Mouse (Mus musculus) embryonic facial prominence, embryonic 11.5 days (tissue): ENCODE measurements at regions not wholly inside any gene's neighbourhood (a gene's known extent, or its start where the extent isn't known, plus 50 kb on each side); places are given as distances from the start of the nearest gene placed in this dataset.

Source experiments
- ATAC-seq: fragments of 200-750 bp; cut with Nextera tagmentation; replicated peaks from 2 replicates; pipeline ENCODE4 v1.8.0; 2017; ENCODE audit warnings: low read depth; ENCODE audit not compliant: insufficient number of reproducible peaks, low FRiP score, low TSS enrichment
- DNase-seq: peaks from one replicate; pipeline ENCODE4 v3.0.0-alpha.2; 2015; ENCODE audit warnings: low spot score
- H3K27ac ChIP-seq: fragments of 300-500 bp; sonication (generic); replicated peaks from 2 replicates; pipeline ENCODE4 v1.5.1; 2014; ENCODE audit warnings: mild to moderate bottlenecking, low read depth, low read length, control low read depth
- H3K27me3 ChIP-seq: fragments of 300-500 bp; sonication (generic); 2 replicates; pipeline ENCODE4 v1.6.1; 2014; ENCODE audit warnings: mild to moderate bottlenecking, low read length, moderate library complexity, mixed read lengths; ENCODE audit not compliant: control insufficient read depth, insufficient read depth
- H3K36me3 ChIP-seq: fragments of 300-500 bp; sonication (generic); replicated peaks from 2 replicates; pipeline ENCODE4 v1.6.1; 2014; ENCODE audit warnings: low read depth, mild to moderate bottlenecking, low read length, moderate library complexity, mixed read lengths; ENCODE audit not compliant: control insufficient read depth, insufficient read depth
- H3K4me1 ChIP-seq: fragments of 300-500 bp; sonication (generic); 2 replicates; pipeline ENCODE4 v1.6.1; 2014; ENCODE audit warnings: low read length, mixed read lengths; ENCODE audit not compliant: control insufficient read depth, insufficient read depth
- H3K4me2 ChIP-seq: fragments of 300-500 bp; sonication (generic); 2 replicates; pipeline ENCODE4 v1.6.1; 2014; ENCODE audit warnings: low read depth, mild to moderate bottlenecking, control low read depth, low read length, moderate library complexity
- H3K4me3 ChIP-seq: fragments of 300-500 bp; sonication (generic); 2 replicates; pipeline ENCODE4 v1.5.1; 2014; ENCODE audit warnings: low read depth, low read length, control low read depth
- H3K9ac ChIP-seq: fragments of 300-500 bp; sonication (generic); replicated peaks from 2 replicates; pipeline ENCODE4 v1.6.1; 2014; ENCODE audit warnings: mild to moderate bottlenecking, control low read depth, low read length
- H3K9me3 ChIP-seq: fragments of 300-500 bp; sonication (generic); replicated peaks from 2 replicates; pipeline ENCODE4 v1.6.1; 2016; ENCODE audit warnings: mild to moderate bottlenecking, low read length, inconsistent platforms, mixed read lengths; ENCODE audit not compliant: control insufficient read depth
- WGBS: fragments of 180-500 bp; shearing (Covaris S2); extraction: QIAGEN DNeasy Blood & Tissue Kit; methylation state at CpG from one replicate; pipeline ENCODE4 v1.1.7; 2014; 5-methylcytosine and 5-hydroxymethylcytosine counted together

- Histone ChIP-seq H3K4me2 (peak overlapping the region; percentile 29), H3K9me3 (no peaks in the 10 kb centered on the region), H3K36me3 (no peaks in the 10 kb centered on the region), H3K27me3 (no peaks in the 10 kb centered on the region), H3K4me3 (no peak overlapping the region), H3K9ac (no peak overlapping the region), H3K4me1 (no peaks in the 10 kb centered on the region), H3K27ac (no peak overlapping the region)
- DNase-seq = peak; percentile 82
- WGBS = 21% methylated on average over 11 of the region's 11 CpGs
- peak; percentile 88 for ATAC-seq
Observed at GRCm38 (mm10) chr1:69241502-69242214, 133.8 kb upstream of the Erbb4 start.

- Histone ChIP-seq H3K36me3 (no peaks in the 10 kb centered on the region), H3K27ac (no peak overlapping the region), H3K9ac (no peak overlapping the region), H3K4me2 (no peak overlapping the region), H3K4me1 (no peaks in the 10 kb centered on the region), H3K4me3 (no peak overlapping the region), H3K27me3 (no peaks in the 10 kb centered on the region), H3K9me3 (no peaks in the 10 kb centered on the region)
- no peak for ATAC-seq
- no peak for DNase-seq
Observed at GRCm38 (mm10) chr1:69227864-69228263, 120.0 kb upstream of the Erbb4 start.

- ATAC-seq = no peak
- no peaks in the 10 kb centered on the region for H3K9me3 ChIP-seq
- H3K9ac ChIP-seq = no peak overlapping the region
- no peak for DNase-seq
- H3K4me2 ChIP-seq = no peak overlapping the region
- no peaks in the 10 kb centered on the region for H3K4me1 ChIP-seq
- 92% methylated on average over 1 of the region's 1 CpGs for WGBS
- no peak overlapping the region for H3K4me3 ChIP-seq
- H3K36me3 ChIP-seq = no peaks in the 10 kb centered on the region
- H3K27ac ChIP-seq = no peak overlapping the region
- no peaks in the 10 kb centered on the region for H3K27me3 ChIP-seq
Observed at GRCm38 (mm10) chr1:69212896-69213500, 105.1 kb upstream of the Erbb4 start.

- Histone ChIP-seq H3K9ac (no peak overlapping the region), H3K36me3 (no peaks in the 10 kb centered on the region), H3K4me2 (no peak overlapping the region), H3K4me3 (no peak overlapping the region), H3K27me3 (no peaks in the 10 kb centered on the region), H3K9me3 (no peaks in the 10 kb centered on the region), H3K27ac (no peak overlapping the region), H3K4me1 (no peaks in the 10 kb centered on the region)
- DNase-seq (no peak), ATAC-seq (no peak)
- 76% methylated on average over 2 of the region's 2 CpGs for WGBS
Observed at GRCm38 (mm10) chr1:69202745-69203144, 94.9 kb upstream of the Erbb4 start.

- no peak overlapping the region for H3K9ac ChIP-seq
- no peaks in the 10 kb centered on the region for H3K4me1 ChIP-seq
- H3K27ac ChIP-seq = no peak overlapping the region
- ATAC-seq (no peak), DNase-seq (peak; percentile 66)
- WGBS = 50% methylated on average over 5 of the region's 5 CpGs
- no peaks in the 10 kb centered on the region for H3K36me3 ChIP-seq
- H3K9me3 ChIP-seq = no peaks in the 10 kb centered on the region
- H3K27me3 ChIP-seq = no peaks in the 10 kb centered on the region
- H3K4me2 ChIP-seq = no peak overlapping the region
- no peak overlapping the region for H3K4me3 ChIP-seq
Observed at GRCm38 (mm10) chr1:69165202-69165601, 57.3 kb upstream of the Erbb4 start.
